Mouse (Mus musculus) stomach, postnatal 0 days (tissue): ENCODE measurements around the gene Cort. TPM values are rescaled to one million over a fixed set of nuclear protein-coding genes. Genes with fewer than 3 reads are reported as not detected.
A peak's percentile ranks its signal among the peaks of the same experiment; 100 is the strongest.

Experiments
- ATAC-seq: fragments of 200-750 bp; cut with Nextera tagmentation; 2 replicates; pipeline ENCODE4 v1.8.0; 2017; ENCODE audit not compliant: low FRiP score, low TSS enrichment
- DNase-seq: peaks from one replicate; pipeline ENCODE4 v3.0.0-alpha.2; 2016; ENCODE audit warnings: low spot score
- H3K27ac ChIP-seq: fragments of 300-500 bp; sonication (generic); replicated peaks from 2 replicates; pipeline ENCODE4 v1.5.1; 2014; ENCODE audit warnings: mild to moderate bottlenecking, control low read depth
- H3K27me3 ChIP-seq: fragments of 300-500 bp; sonication (generic); 2 replicates; pipeline ENCODE4 v1.6.1; 2014; ENCODE audit warnings: low read length; ENCODE audit not compliant: control insufficient read depth, insufficient read depth
- H3K36me3 ChIP-seq: fragments of 300-500 bp; sonication (generic); 2 replicates; pipeline ENCODE4 v1.6.1; 2014; ENCODE audit warnings: low read length, mixed read lengths; ENCODE audit not compliant: control insufficient read depth, insufficient read depth
- H3K4me1 ChIP-seq: fragments of 300-500 bp; sonication (generic); replicated peaks from 2 replicates; pipeline ENCODE4 v1.6.1; 2014; ENCODE audit warnings: antibody characterized with exemption; ENCODE audit not compliant: control insufficient read depth, insufficient read depth
- H3K4me2 ChIP-seq: fragments of 300-500 bp; sonication (generic); replicated peaks from 2 replicates; pipeline ENCODE4 v1.6.1; 2014; ENCODE audit warnings: low read depth, mild to moderate bottlenecking, control low read depth, moderate library complexity
- H3K4me3 ChIP-seq: fragments of 300-500 bp; sonication (generic); 2 replicates; pipeline ENCODE4 v1.5.1; 2014; ENCODE audit warnings: low read depth, low read length, control low read depth
- H3K9ac ChIP-seq: fragments of 300-500 bp; sonication (generic); 2 replicates; pipeline ENCODE4 v1.6.1; 2014; ENCODE audit warnings: mild to moderate bottlenecking, low read length, control low read depth, mixed read lengths
- H3K9me3 ChIP-seq: fragments of 300-500 bp; sonication (generic); 2 replicates; pipeline ENCODE4 v1.6.1; 2016; ENCODE audit warnings: low read length; ENCODE audit not compliant: control insufficient read depth
- CTCF ChIP-seq: IDR thresholded peaks from 2 replicates; pipeline ENCODE4 v1.5.1; 2016; ENCODE audit warnings: antibody characterized with exemption, low read depth, mild to moderate bottlenecking, moderate library complexity
- EP300 ChIP-seq: optimal IDR thresholded peaks from 2 replicates; pipeline ENCODE3; 2016; ENCODE audit warnings: antibody characterized with exemption
- WGBS: fragments of 180-500 bp; shearing (Covaris S2); extraction: QIAGEN DNeasy Blood & Tissue Kit; methylation state at CpG from one replicate; pipeline ENCODE4 v1.1.7; 2014; 5-methylcytosine and 5-hydroxymethylcytosine counted together
- polyA plus RNA-seq: library from polyadenylated mRNA; unstranded; fragments of >200 nt; fragmentation: Nextera tagmentation; extraction: Ambion mirVana; gene quantifications from 2 replicates; pipeline ENCODE4 v1.2.1, GENCODE M21; 2015

Gene Cort
- polyA plus RNA-seq, 1 experiment from 2014 or later, result not detected

GRCm38 (mm10) chr4:149161166-149161565, 34.6 kb upstream of the Cort start:
- Histone ChIP-seq H3K27ac (no peak overlapping the region), H3K4me2 (no peak overlapping the region), H3K36me3 (peaks cover 34% of the 10 kb centered on the region), H3K27me3 (no peaks in the 10 kb centered on the region), H3K9ac (no peak overlapping the region), H3K4me1 (no peaks in the 10 kb centered on the region), H3K9me3 (no peaks in the 10 kb centered on the region), H3K4me3 (no peak overlapping the region)
- 82% methylated on average over 6 of the region's 6 CpGs for WGBS
- TF ChIP-seq EP300 (no peak), CTCF (no peak)
- DNase-seq, result no peak
- ATAC-seq, result no peak

- TF ChIP-seq EP300, result no peak
- no peak for TF ChIP-seq CTCF
- H3K9ac ChIP-seq, result no peak overlapping the region
- H3K4me3 ChIP-seq, result no peak overlapping the region
- H3K4me2 ChIP-seq, result no peak overlapping the region
- H3K36me3 ChIP-seq, result peaks cover 43% of the 10 kb centered on the region
- H3K4me1 ChIP-seq, result no peaks in the 10 kb centered on the region
- no peak for ATAC-seq
- WGBS, result 91% methylated on average over 13 of the region's 13 CpGs
- H3K27me3 ChIP-seq, result no peaks in the 10 kb centered on the region
- no peak overlapping the region for H3K27ac ChIP-seq
- no peak for DNase-seq
- H3K9me3 ChIP-seq, result no peaks in the 10 kb centered on the region
Observed at GRCm38 (mm10) chr4:149159891-149160290, 33.3 kb upstream of the Cort start.

DNA sequence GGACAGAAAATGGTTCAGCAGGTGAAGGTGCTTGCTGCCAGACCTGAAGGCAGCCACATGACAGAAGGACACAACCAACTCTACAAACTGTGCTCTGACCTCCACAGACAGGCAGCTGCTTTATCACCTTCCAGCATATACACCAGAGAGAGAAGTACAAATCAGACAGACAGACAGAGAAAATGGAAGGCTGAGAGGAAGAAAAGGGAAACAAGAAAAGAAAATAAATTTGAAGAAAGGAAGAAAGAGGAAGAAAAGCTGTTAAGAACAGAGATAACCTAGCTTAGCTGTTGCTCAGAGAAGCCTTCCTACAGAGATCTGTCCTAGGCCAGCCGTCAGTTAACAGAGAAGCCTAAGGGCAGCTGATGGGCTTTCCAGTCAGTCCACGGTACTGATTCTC, 32.6 kb upstream of the Cort start:
- no peak for TF ChIP-seq EP300
- TF ChIP-seq CTCF, result no peak
- Histone ChIP-seq H3K4me3 (no peak overlapping the region), H3K36me3 (peaks cover 50% of the 10 kb centered on the region), H3K4me1 (no peaks in the 10 kb centered on the region), H3K9ac (no peak overlapping the region), H3K27me3 (no peaks in the 10 kb centered on the region), H3K9me3 (no peaks in the 10 kb centered on the region), H3K4me2 (no peak overlapping the region), H3K27ac (no peak overlapping the region)
- ATAC-seq (no peak), DNase-seq (no peak)
- 91% methylated on average over 2 of the region's 2 CpGs for WGBS

- Histone ChIP-seq H3K36me3 (peaks cover 58% of the 10 kb centered on the region), H3K4me3 (no peak overlapping the region), H3K9ac (no peak overlapping the region), H3K27ac (no peak overlapping the region), H3K4me2 (no peak overlapping the region), H3K9me3 (no peaks in the 10 kb centered on the region), H3K4me1 (no peaks in the 10 kb centered on the region), H3K27me3 (no peaks in the 10 kb centered on the region)
- DNase-seq (no peak), ATAC-seq (peak; percentile 31; the same call in 1 of the 2 replicates)
- WGBS, result 91% methylated on average over 8 of the region's 8 CpGs
- no peak for TF ChIP-seq CTCF
- no peak for TF ChIP-seq EP300
Observed at GRCm38 (mm10) chr4:149157415-149157973, 30.9 kb upstream of the Cort start.

GRCm38 (mm10) chr4:149155711-149156110, 29.1 kb upstream of the Cort start:
- DNase-seq (no peak), ATAC-seq (no peak)
- TF ChIP-seq EP300, result no peak
- Histone ChIP-seq H3K36me3 (peaks cover 65% of the 10 kb centered on the region), H3K9ac (no peak overlapping the region), H3K4me2 (no peak overlapping the region), H3K27ac (no peak overlapping the region), H3K4me1 (no peaks in the 10 kb centered on the region), H3K27me3 (no peaks in the 10 kb centered on the region), H3K9me3 (no peaks in the 10 kb centered on the region), H3K4me3 (no peak overlapping the region)
- whole genome bisulfite sequencing, result 87% methylated on average over 6 of the region's 6 CpGs

DNA sequence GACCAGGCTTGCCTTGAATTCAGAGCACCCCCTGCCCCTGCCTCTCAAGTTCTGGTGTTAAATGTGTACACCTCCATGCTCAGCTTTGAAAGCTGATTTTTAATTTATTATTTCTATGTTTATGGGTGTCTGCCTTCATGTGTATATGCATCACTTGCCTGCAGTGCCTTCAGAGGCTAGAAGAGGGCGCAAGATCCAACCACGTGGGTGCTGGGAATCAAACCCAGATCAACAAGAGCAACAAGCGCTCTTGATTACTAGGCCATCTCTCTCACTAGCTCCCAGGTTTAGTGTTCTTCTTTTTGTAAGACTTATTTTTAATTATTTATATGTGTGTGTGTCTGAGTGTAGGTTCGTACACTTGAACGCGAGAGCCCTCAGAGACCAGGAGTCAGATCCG, 28.3 kb upstream of the Cort start:
- no peak overlapping the region for H3K27ac ChIP-seq
- TF ChIP-seq CTCF (no peak), EP300 (no peak)
- H3K9ac ChIP-seq, result no peak overlapping the region
- no peaks in the 10 kb centered on the region for H3K9me3 ChIP-seq
- DNase-seq (no peak), ATAC-seq (no peak)
- H3K27me3 ChIP-seq, result no peaks in the 10 kb centered on the region
- no peak overlapping the region for H3K4me2 ChIP-seq
- 98% methylated on average over 7 of the region's 7 CpGs for WGBS
- peaks cover 66% of the 10 kb centered on the region for H3K36me3 ChIP-seq
- no peaks in the 10 kb centered on the region for H3K4me1 ChIP-seq
- H3K4me3 ChIP-seq, result no peak overlapping the region
